Mouse (Mus musculus) kidney, adult 11 months (tissue): Measurements from ENCODE around the gene 1700028K03Rik.

Experiments used
- DNase-seq: peaks from one replicate; pipeline ENCODE4 v3.0.0; 2022

1700028K03Rik gene

DNA sequence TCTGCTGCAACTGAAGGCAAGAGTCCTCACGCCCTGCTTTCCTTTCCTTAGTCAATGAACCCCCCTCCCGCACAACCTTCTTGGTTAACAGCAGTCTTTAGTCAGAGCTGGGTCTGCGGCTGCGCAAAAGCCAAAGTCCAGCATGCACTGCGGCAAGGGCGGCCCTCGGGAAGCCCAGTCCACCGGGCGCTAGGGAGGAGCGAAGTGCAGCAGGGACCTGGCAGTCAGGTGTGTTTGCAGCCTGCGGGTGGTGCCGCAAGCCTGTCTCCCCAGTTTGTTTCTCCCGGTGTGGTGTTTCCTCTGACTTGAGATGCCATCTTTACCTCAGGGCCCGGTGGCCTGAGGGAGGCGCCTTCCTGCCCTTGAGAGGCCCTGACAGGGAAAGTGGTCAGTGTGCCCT, at the start of gene 1700028K03Rik:
TSS of gene 1700028K03Rik (plus strand) at position 129 of the 400 bp plus-strand sequence.
- DNase-seq = no peak

DNA sequence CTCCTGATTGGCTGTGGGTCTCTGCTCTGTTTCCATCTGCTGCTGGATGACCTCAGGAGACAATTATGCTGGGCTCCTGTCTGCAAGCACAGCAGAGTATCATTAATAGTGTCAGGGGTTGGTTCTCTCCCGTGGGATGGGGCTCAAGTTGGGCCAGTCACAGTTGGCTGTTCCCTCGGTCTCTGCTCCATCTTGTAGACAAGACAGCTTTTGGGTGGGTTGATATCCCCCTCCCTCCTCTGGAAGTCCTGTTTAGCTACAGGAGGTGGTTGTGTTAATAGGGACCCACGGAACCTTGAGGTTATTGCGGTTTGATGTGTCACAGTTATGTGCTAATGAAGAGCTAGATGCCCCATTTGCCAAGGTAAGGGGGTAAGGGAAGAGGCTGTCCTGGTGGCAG, 45.5 kb upstream of the 1700028K03Rik start:
- no peak for DNase-seq

DNA sequence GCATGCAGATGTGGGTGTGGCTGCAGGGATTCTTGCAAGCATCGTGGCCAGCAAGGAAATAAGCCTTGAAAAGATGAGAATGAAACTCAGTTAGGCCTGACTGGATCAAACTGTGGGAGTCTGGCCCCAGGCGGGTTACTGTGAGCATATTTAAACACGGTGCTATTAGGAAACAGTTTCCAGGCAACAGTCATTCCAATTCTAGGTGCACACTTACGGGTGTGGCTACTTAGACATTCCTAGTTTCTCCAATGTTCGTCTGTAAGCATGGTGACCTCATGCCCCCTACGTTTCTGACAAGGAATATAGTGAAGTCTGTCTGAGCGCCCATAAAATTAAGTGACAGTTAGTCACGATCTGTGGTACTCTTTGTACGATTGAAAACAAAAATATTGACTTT, 43.5 kb upstream of the 1700028K03Rik start:
- no peak for DNase-seq

DNA sequence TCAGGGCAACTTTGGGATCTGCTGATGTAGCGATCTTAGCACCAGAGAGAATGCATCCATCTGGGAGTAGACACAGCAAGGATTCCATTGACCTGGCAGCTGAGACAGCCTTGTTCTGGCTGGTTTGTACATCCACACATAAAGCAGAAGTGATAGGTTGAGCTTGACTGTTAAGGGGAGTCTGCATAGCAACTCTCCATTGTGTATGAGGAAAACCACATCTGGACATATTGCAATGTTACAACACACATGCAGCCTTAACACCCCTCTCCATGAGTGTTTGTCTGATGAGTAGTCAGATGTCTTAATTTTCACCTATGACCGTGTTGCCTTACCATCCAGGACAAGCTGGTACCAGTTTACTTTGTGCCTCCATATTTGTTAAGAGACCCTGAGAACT, 42.0 kb upstream of the 1700028K03Rik start:
- no peak for DNase-seq

DNA sequence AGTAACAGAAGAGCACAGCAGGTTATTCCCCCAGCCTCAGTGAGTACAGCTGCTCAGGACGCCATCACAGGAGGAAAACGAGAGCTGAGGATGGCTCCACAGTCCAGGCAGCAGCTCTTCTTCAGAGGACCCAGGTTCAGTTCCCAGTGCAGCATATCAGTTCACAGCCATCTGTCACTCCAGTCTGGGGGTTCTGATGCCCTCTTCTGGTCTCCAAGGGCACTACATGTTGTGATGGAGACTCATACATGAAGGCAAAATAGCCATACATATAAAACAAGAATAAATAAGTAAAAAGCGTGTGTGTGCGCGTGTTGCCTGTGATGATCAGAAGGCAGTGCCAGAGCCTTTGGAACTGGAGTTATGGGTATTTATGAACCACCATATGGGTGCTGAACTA, 39.8 kb upstream of the 1700028K03Rik start:
- DNase-seq = no peak

DNA sequence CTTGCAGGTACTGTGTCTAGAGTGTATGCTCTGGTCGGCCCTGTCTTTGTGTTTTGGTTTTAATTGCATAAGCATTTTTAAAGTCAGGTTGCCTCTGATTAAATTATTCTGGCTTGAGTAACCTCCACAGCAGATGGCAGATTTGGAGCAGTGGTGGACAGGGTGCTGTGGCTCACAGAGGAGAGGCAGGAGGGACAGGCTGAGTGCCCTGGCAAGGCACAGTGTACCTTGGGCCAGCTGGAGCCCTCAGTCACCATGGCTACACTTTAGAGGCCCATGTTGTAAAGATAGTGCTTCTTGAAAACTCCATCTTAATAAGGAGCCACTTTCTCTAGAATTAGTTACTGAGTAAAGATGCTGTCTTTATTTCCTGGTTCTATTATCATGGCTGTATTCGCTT, 38.5 kb upstream of the 1700028K03Rik start:
- DNase-seq = no peak

DNA sequence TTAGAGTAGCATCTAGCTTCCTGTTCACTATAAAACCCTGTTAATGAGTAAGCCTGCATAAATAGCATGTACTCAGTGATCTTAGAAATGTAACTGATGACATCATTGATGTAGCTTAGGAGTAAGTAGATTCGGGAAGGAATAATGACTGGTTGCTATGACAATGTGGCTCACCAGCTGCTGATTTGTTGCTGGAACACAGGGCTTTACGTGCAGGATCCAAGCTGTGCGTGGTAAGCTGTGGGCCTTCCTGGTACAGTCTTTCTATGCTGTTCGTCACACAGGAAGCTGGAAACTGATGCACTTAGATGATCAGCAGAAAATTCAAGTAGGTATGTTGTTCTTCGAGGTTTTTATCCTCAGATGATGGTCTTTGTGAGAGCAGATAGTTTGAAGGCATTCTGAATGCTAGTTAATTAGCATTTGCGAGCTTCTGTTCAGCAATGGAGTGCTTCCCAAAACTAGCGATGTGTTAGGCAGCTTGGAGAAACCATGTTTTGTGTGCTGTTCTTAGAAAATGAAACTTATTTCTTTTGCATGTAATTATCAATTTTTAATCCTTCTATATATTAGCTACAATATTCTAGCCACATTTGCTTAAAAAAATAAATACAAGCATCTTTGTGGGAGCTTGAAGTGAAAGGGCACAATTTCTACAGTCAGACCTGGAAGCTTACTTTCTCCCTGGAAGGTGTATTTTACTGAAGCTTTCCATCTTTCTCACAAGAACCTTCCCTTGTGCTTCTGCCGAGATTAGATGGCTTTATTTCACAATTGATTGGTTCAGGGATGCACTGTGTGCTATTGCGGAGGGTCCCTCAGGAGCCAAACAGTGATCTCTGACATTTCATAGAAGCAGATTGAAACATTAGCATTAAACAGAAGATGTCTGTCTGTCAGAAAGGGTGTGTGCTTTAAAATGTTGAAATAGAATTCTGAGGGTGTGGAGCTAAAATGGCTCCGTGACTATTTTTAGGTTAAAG, 36.7 kb upstream of the 1700028K03Rik start:
- no peak for DNase-seq

DNA sequence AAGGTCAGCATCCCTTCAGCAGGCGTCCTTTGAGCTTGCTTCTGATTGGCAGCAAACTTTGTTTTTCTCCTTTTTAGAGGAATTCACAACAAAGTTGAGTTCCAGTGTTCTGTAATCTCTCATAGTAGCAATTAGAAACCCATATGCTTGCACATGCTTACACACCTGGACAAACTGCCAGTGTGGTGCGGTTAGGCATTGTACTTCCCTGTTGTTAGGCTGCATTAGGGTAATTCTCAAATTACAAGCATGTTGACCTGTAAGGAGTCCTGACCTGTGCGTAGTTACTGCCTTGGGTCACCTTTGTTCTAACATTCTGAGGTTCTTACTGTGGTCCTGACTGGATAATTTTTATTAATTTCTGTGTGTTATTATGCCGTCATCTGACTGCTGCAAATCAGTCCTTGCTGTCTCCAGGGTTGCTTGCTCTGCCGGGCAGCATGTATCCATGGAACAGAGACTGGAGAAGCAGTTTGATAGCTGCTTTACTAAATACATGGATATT, 35.7 kb upstream of the 1700028K03Rik start:
- no peak for DNase-seq

DNA sequence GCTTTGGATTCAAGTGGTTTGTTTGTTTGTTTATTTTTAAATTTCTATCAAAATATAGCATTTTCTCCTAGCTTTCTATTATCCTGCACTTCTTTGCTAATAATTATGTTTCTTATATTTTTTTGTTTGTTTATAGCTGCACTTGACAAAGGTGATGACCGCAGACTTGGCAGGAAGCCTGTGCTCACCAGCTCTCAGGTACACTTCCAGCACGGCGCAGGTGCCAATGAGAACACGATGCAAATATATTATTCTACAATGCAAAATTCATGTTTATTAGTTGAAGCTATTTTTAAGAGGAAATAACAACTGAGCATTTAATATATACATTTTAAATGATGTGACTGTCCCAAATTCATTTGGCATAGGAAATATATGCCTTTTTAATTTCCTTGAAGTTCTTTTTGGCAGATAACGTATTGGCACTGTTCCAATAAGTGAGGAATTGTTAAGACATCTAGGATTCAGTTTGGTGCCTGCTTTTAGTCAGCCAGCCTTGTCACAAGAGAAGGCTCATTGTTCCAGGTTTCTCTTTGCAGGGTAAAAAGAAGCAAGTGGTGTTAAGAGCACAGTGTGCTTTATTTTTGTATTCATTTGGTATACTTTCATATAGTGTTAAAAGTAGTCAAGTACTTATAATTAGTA, 34.5 kb upstream of the 1700028K03Rik start:
- no peak for DNase-seq

DNA sequence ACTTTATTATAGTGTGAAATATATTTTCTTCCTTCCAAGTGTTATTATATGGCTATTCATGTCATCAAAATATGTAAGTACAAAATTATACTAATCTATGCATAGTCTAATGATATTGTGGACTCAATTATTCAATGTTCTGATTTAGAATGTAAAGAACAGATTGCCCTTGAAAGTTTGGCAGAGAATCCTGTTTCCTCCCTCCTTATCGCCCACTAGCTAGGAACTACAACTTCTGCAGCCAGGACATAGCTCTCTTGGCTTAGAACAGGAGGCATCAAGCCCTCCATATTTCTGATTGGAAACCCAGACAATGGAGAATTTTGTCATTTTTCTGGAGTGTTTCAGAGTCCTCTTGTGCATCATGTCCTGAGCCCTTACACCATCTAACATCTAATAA, 33.8 kb upstream of the 1700028K03Rik start:
- DNase-seq = no peak

DNA sequence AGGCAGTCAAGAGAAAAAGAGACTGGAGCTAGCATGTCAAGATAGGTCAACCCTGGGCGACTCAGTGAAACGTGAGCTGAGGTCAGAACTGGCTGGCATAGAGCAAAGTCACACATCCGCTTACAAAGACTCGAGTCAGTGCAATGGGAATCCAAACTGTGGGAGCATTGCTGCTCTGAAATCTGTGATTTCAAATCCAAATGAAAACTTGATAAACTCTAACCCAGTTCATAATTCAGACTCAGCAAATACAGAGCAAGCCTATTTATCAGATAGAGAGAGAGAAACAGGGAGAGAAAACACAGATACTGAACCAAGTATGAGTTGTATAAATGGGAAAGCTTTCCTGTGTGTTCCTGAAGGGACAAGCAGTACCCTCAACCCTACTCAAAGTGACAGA, 27.2 kb upstream of the 1700028K03Rik start, which contains the start of gene Gm42669:
TSS of gene Gm42669 (plus strand) at position 301 of the 400 bp plus-strand sequence.
- no peak for DNase-seq

DNA sequence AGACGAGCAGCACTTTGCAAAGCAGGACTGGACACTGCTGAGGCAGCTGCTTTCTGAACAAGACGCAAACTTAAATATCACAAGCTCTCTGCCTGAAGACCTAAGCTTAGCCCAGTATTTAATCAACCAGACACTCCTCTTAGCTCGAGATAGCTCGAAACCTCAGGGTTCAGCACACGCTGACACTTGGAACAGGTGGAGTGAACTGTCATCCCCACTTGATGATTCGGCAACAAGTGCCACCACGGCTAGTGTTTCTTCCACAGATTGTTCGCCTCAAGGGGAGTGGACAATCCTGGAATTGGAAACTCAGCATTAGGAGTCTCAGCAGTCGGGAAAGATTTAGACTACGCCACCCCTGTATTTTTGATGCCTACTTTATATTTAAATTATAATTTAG, 24.0 kb upstream of the 1700028K03Rik start:
- no peak for DNase-seq

DNA sequence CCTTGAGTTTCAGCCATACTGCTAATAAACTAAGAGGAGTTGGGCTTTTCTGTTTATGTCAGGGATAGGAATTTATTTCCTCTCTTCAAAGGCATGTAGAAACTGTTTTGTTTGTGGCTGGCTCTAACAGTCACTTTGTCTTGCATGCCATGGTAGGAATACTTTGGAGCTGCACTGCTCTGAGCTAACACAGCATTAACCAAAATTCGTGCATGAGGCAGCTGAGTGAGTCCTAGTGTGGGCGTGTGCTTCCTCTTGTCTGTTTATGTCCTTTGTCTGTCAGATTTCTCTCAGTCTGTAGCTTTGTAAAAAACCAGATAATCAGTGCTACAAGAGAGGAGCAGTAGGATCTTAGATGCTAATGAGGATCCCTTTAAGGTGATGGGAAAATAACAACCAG, 23.2 kb upstream of the 1700028K03Rik start:
- DNase-seq = no peak

DNA sequence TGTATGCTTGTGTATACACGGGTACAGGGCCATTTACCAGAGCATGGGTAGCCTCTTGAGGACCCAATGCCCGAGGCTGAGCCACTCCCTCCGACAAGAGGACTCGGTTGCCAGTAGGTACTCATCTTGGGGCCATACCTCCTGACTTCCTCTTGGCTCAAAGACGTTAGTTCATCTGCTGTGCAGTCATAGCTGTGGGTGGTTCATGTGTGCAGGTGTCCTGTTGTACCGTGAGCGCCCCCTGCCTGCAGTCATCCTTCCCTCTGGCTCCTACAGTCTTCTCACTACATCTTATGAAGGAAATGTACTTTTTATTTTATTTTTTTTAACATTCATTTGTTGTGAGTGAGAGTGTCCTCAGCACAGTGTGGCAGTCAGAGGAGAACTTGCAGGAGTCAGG, 20.9 kb upstream of the 1700028K03Rik start:
- no peak for DNase-seq

DNA sequence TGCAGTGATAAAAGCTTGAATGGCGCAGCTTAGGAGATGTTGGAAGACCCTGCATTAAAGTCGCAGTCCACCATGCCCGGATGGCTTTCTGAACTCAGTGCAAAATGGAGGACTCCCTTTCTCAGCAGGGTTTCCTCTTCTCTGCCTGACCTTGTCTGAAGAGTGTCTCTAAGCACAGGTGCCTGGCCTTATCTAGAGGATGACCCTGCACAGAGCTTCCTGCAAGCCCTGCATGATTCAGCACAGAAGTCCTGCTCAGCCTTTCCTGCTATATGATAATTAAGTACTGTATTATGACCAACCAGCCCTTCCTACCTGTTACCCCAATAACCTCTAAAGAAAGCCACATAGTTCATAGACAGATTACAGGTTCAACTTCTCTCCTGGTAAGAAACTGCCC, 19.1 kb upstream of the 1700028K03Rik start:
- no peak for DNase-seq

DNA sequence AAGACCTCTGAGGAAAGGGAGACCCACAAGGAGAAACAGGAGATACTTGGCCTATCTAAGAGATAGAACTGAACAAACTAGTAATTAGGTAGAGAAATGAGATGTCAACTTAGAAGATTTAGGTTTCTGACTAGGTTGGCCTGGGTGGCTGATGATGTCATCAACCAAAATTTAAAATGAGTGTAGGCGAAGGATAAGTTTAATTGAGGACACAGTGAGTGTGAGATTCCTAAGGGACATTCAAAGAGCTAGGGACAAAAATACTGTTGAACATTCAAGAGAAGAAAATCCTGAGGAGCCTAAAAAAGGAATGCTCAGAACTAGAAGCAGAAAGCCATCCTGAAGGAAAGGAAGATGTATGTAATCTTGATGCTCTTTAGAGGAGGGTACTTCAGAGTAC, 18.4 kb upstream of the 1700028K03Rik start:
- no peak for DNase-seq

DNA sequence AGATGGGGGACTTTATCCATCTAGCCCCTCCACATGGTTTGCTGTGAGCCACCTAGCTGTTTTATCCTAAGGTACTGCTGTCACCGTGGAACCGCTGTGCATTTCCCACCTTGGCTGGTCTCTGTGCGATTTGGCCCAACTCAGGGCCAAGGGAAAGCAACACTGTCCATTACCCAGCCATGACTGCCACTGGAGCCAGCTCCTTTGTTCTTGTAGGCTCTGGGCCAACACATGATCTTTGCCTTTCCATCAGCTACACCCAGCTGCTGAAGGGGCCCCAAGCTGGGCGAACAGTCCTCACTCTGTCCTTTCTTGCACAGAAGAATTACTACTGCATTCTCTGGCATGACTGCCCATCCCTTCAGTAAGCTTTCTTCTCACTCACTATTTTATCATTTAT, 15.9 kb upstream of the 1700028K03Rik start:
- DNase-seq = no peak

DNA sequence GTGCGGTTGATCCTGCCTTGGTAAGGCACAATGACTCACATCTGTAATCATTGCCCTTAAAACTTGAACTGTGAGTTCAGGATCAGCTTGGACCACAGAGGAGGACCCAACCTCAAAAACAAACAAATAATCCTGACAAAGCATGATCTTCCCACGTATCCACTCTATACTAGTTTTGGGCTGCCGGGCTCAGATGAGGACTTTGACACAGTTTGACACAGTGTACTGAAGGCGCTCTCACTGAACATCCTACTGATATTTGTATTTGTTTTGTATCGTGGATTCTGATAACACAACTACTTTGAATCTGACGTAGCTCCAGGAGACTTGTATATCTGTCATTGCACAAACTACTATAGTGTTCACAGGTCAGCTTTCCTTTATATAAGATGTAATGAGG, 13.1 kb upstream of the 1700028K03Rik start:
- DNase-seq = no peak

DNA sequence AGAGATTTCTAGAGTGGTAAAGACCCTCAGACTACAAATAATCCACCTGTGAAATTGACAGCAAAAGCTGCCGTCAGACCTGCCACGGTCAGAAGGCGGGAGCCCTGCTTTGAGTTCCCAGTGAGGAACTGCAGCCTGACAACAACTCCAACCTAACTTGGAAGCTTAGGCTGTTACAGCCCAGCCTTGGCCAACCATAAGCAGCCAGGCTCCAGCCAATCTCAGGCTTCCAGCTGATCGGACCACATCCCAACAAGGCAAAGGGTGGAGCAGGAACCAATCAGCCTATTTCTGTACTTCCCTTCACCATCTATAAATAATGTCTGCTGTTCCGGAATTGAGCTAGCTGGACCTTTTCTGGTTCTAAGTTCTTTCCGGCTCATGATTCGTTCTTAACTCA, 12.6 kb upstream of the 1700028K03Rik start:
- peak; percentile 17 for DNase-seq

DNA sequence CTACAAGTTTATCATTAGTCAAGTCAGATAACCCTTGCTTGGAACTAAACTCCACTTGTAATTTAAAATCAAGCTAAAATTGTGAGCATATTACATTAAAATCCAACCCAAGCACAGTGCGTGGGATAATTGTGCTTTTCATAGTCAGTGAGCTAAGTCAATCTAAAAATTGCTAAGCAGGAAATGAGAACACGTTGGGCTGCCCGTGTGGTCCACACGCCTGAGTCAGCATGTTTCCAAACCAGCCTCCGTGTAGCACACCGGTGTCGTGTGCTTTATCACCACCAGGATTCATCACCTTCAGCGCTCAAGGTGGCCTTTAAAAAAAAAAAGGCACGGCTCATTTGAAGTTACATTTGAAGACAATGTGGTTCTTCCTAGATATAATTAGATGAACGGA, 10.2 kb upstream of the 1700028K03Rik start:
- DNase-seq = no peak

DNA sequence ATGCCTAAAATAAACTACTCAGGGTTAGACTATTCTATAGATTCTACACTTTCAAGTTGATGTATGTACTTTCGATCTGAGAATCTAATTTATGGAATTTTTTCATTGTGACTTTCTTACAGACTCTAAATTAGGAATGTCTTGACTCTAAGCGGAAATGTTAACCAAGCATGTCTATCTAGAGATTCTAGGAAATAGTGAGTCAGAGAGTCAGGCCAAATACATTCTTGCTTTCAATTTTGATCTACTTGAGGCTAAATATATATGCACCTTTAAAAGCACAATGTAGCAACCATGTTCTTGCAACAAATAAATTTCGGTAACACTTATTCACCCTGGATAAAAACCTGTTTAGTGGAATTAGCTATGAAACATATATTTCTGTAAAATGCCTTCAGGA, 5.7 kb upstream of the 1700028K03Rik start:
- DNase-seq = no peak

DNA sequence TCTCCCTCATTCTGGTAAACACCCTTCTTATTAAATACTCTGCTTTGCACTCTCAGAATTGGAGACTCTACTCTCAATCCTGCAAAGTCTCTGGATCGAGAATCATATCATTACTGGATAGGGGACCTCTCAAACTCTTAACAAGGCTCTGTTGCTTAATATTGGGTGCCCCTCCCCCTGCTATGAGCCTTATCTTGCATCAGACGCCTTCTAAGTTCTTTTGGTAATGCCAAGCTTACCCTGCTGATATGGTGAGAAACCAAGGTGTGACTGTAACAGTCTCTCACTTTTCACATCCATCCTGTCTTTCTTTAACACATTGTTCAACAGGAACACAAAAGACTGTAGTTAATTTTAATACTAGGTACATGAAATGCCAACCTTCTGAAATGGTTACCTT, 919 bp upstream of the 1700028K03Rik start:
- DNase-seq = no peak

DNA sequence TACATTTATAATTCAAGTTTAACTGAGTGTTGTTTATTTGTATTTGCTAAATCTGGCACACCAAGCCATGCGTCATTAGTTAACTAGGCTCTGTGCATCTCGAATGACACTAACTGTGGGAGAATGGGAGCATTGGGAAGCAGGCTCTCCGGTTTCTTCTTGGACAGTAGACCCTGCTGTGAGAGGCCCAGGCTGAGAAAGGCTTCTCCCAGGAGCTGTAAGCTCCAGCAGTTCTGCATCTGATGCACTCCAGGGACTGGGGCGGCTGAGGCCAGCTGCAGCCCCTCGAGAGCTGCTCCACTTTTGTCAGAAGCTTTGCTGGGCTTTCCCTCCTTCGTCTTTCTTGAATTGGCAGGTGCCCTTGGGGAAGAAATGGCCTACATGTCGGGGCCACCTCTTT, 7.2 kb downstream of the 1700028K03Rik start:
- DNase-seq = no peak

DNA sequence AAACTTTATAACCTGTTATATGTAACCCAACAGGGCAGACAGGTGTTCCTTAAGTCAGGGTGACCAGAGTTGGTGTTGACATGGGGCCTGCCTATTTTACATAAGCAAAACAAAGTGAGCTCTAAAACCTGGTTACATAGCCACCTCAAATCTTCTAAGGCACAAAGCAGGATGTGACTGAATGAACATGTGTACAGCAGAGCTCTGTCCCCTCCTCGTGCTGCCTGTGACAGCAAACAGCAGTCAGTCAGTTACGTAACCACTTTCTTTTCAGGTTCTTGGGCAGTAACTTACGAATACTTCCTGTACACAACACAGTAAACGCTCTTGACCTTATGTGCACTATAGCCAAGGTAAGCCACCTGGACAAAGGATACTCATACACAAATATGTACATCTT, 11.4 kb downstream of the 1700028K03Rik start:
- DNase-seq = no peak
